Mouse (Mus musculus): ENCODE results near the gene Tpm3. TPM values are rescaled to one million over a fixed set of nuclear protein-coding genes. Genes with fewer than 3 reads are reported as not detected.

The Tpm3 gene
- total RNA-seq, 2 experiments from 2014 or later, result 259 to 260 TPM

- DNase-seq (ENCODE audit: extremely low spot score in 1 of 2, low spot score in 2 of 2), result no peak
- intact Hi-C loops (cut with DNase I), result no loop called here
Measured at GRCm38 (mm10) chr3:90125710-90126109, 53.3 kb downstream of the Tpm3 start.

- intact Hi-C loops (cut with DNase I), result no loop called here
- DNase-seq (ENCODE audit: extremely low spot score in 1 of 2, low spot score in 2 of 2), result no peak
Measured at GRCm38 (mm10) chr3:90127881-90128280, 55.4 kb downstream of the Tpm3 start.

DNA sequence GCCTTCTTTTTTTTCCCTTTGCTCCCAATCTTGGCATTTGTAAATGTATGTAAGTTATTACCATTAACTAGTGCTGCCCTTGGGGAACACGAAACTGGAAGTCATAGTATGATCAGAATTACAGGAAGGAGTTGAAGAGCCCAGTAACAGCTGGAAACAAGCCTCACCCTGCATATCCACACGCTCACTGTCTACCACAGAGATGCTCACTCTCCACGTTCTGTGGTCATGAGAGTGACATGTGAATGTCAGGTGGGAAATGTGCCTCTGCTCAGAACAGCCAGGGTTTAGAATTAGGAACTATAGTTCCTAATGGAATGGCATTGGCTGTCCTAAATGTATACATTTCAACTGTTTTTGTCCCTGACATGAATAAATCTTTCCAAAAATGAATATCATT is 60.3 kb downstream of the Tpm3 start:
- DNase-seq (ENCODE audit: extremely low spot score in 1 of 2, low spot score in 2 of 2), result no peak
- intact Hi-C loops (cut with DNase I), result no loop called here

- intact Hi-C loops (cut with DNase I), result no loop called here
Measured at GRCm38 (mm10) chr3:90133331-90133730, 60.9 kb downstream of the Tpm3 start.

GRCm38 (mm10) chr3:90134483-90134882 is 62.0 kb downstream of the Tpm3 start:
- intact Hi-C loops (cut with DNase I), result no loop called here
- DNase-seq (ENCODE audit: extremely low spot score in 1 of 2, low spot score in 2 of 2), result no peak

More at GRCm38 (mm10) chr3:90133331-90133730, 60.9 kb downstream of the Tpm3 start:
- DNase-seq (ENCODE audit: extremely low spot score in 1 of 2, low spot score in 2 of 2), result no peak

GRCm38 (mm10) chr3:90134993-90135392 is 62.5 kb downstream of the Tpm3 start:
- intact Hi-C loops (cut with DNase I), result no loop called here

DNA sequence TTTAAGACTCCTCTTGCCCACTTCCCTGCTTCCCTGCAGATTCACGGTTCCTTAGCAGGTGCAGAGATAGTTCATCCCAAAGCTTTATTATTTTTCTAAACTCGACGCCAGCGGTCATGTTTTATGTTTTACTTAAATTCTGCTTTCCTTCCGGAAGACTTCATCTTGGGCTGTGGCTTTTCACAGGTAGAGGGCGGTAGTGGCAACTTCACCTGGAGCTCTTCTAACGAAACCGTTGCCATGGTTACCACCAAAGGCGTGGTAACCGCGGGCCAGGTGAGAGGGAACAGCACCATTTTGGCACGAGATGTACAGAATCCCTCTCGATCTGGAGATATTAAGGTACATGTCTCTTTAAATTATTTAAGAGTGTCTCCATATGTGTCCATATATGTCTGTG is 64.2 kb downstream of the Tpm3 start:
- DNase-seq (ENCODE audit: extremely low spot score in 1 of 2, low spot score in 2 of 2), result no peak
- intact Hi-C loops (cut with DNase I), result no loop called here

More at GRCm38 (mm10) chr3:90134993-90135392, 62.5 kb downstream of the Tpm3 start:
- no peak for DNase-seq (ENCODE audit: extremely low spot score in 1 of 2, low spot score in 2 of 2)

GRCm38 (mm10) chr3:90137606-90138005 is 65.2 kb downstream of the Tpm3 start:
- DNase-seq (ENCODE audit: extremely low spot score in 1 of 2, low spot score in 2 of 2), result no peak
- intact Hi-C loops (cut with DNase I), result no loop called here

- intact Hi-C loops (cut with DNase I), result no loop called here
- DNase-seq (ENCODE audit: extremely low spot score in 1 of 2, low spot score in 2 of 2), result no peak
Measured at GRCm38 (mm10) chr3:90139962-90140361, 67.5 kb downstream of the Tpm3 start.

DNA sequence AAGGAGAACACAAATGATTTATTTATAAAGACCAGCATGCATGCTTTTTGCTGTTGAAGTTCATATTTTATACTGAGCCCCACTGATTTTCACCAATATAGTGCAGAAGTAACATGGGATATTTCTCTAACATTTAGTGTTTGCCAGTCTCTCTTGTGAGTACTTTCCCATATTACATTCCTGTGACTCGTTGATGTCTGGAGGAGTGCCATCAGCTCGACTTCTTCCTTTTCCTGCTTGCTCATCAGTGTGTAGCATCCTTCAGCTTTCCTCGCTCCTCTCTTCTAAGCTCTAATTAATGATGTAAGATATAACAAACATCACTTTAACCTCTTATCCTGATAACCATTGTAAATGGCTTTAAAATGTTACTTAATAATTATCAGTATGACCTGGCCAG is 73.0 kb downstream of the Tpm3 start:
- no peak for DNase-seq (ENCODE audit: extremely low spot score in 1 of 2, low spot score in 2 of 2)
- intact Hi-C loops (cut with DNase I), result no loop called here

DNA sequence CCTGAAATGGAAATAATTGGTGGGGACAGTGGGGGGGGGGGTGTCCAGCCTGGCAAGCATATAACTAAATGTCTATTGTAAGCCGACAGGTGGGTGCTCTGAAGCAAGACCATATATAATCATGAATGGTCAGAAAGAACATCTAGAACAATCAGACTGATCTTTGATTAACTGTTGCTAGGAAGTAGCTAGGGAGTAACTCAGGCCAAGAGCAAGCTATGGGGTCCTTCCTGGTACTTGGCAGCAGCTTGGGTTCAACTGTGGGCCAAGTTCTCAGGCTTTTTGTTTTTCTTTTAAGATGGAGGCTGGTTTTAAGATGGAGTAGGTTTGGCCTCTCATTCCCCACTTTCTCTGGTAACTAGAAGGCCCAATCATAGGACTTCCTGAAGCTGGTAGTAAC is 74.2 kb downstream of the Tpm3 start:
- DNase-seq (ENCODE audit: extremely low spot score in 1 of 2, low spot score in 2 of 2), result no peak
- intact Hi-C loops (cut with DNase I), result no loop called here

Small RNA genes lying within 50 kb of the gene (microRNA-seq; reads per million reads assigned to microRNA genes)
- gene Mir190b, result 3.4 reads per million, percentile 7 among the genes with 10 or more reads in this experiment

Other genes starting within 250 kb of the Tpm3 start
- 1 to 10 TPM; 3.1 to 3.3 TPM for gene She, start 241.3 kb upstream of the Tpm3 start, total RNA-seq (2021)
- gene Il6ra, start 159.5 kb upstream of the Tpm3 start, total RNA-seq (2021), result 1 to 10 TPM; 4.1 to 4.4 TPM
- 10 to 100 TPM; 77.0 to 88.7 TPM for gene Atp8b2, start 109.1 kb upstream of the Tpm3 start, total RNA-seq (2021)
- 10 to 100 TPM; 53.4 to 60.2 TPM for gene Hax1, start 73.9 kb upstream of the Tpm3 start, total RNA-seq (2021)
- gene 4933434E20Rik, start 21.0 kb upstream of the Tpm3 start, total RNA-seq (2021), result 10 to 100 TPM; 76.1 to 76.6 TPM
- gene Ubap2l, start 20.0 kb upstream of the Tpm3 start, total RNA-seq (2021), result 100 to 1,000 TPM; 189 to 202 TPM
- gene Nup210l, start 31.5 kb downstream of the Tpm3 start, total RNA-seq (2021), result under 1 TPM; 0.56 to 0.59 TPM
- 100 to 1,000 TPM; 817 to 845 TPM for gene Rps27, start 141.0 kb downstream of the Tpm3 start, total RNA-seq (2021)
- 1 to 10 TPM; 6.5 to 7.0 TPM for gene Rab13, start 141.0 kb downstream of the Tpm3 start, total RNA-seq (2021)
- gene Jtb, start 158.9 kb downstream of the Tpm3 start, total RNA-seq (2021), result 10 to 100 TPM; 43.7 to 44.4 TPM
- gene Creb3l4, start 170.9 kb downstream of the Tpm3 start, total RNA-seq (2021), result under 1 TPM in 1 of 2 experiments, not detected in 1; 0.24 TPM
- gene Slc39a1, start 175.5 kb downstream of the Tpm3 start, total RNA-seq (2021), result 10 to 100 TPM; 47.7 to 49.0 TPM
- 10 to 100 TPM; 26.4 to 31.2 TPM for gene Crtc2, start 181.5 kb downstream of the Tpm3 start, total RNA-seq (2021)
- gene Dennd4b, start 192.5 kb downstream of the Tpm3 start, total RNA-seq (2021), result 10 to 100 TPM; 25.2 to 27.1 TPM
- 10 to 100 TPM; 90.0 to 90.5 TPM for gene Gatad2b, start 220.5 kb downstream of the Tpm3 start, total RNA-seq (2021)